Mouse (Mus musculus) midbrain, embryonic 15.5 days (tissue): ENCODE data around the gene Ccdc149. TPM values are rescaled to one million over a fixed set of nuclear protein-coding genes. Genes with fewer than 3 reads are reported as not detected.

ENCODE experiments used
- ATAC-seq: fragments of 200-750 bp; cut with Nextera tagmentation; replicated peaks from 2 replicates; pipeline ENCODE4 v1.8.0; 2017; ENCODE audit warnings: moderate TSS enrichment
- H3K27ac ChIP-seq: fragments of 300-500 bp; sonication (generic); 2 replicates; pipeline ENCODE4 v1.5.1; 2015; ENCODE audit warnings: mild to moderate bottlenecking, inconsistent platforms
- H3K27me3 ChIP-seq: fragments of 300-500 bp; sonication (generic); replicated peaks from 2 replicates; pipeline ENCODE4 v1.6.1; 2015; ENCODE audit warnings: inconsistent platforms
- H3K36me3 ChIP-seq: fragments of 300-500 bp; sonication (generic); replicated peaks from 2 replicates; pipeline ENCODE4 v1.6.1; 2015; ENCODE audit warnings: inconsistent platforms
- H3K4me1 ChIP-seq: fragments of 300-500 bp; sonication (generic); 2 replicates; pipeline ENCODE4 v1.6.1; 2015; ENCODE audit warnings: inconsistent platforms
- H3K4me2 ChIP-seq: fragments of 300-500 bp; sonication (generic); 2 replicates; pipeline ENCODE4 v1.6.1; 2015; ENCODE audit warnings: inconsistent platforms, mild to moderate bottlenecking, moderate library complexity
- H3K4me3 ChIP-seq: fragments of 300-500 bp; sonication (generic); 2 replicates; pipeline ENCODE4 v1.5.1; 2015; ENCODE audit warnings: mild to moderate bottlenecking, inconsistent platforms
- H3K9ac ChIP-seq: fragments of 300-500 bp; sonication (generic); 2 replicates; pipeline ENCODE4 v1.6.1; 2015; ENCODE audit warnings: mild to moderate bottlenecking, inconsistent platforms
- H3K9me3 ChIP-seq: fragments of 300-500 bp; sonication (generic); 2 replicates; pipeline ENCODE4 v1.6.1; 2016; ENCODE audit warnings: inconsistent platforms
- WGBS: fragments of 180-500 bp; shearing (Covaris S2); methylation state at CpG from one replicate; pipeline ENCODE4 v1.1.7; 2015; ENCODE audit warnings: mixed read lengths; 5-methylcytosine and 5-hydroxymethylcytosine counted together
- polyA plus RNA-seq: library from polyadenylated mRNA; unstranded; fragments of >200 nt; fragmentation: Nextera tagmentation; extraction: Ambion mirVana; gene quantifications from 2 replicates; pipeline ENCODE4 v1.2.1, GENCODE M21; 2015

Ccdc149 gene
- polyA plus RNA-seq, 1 experiment from 2014 or later, result 14.9 TPM

DNA sequence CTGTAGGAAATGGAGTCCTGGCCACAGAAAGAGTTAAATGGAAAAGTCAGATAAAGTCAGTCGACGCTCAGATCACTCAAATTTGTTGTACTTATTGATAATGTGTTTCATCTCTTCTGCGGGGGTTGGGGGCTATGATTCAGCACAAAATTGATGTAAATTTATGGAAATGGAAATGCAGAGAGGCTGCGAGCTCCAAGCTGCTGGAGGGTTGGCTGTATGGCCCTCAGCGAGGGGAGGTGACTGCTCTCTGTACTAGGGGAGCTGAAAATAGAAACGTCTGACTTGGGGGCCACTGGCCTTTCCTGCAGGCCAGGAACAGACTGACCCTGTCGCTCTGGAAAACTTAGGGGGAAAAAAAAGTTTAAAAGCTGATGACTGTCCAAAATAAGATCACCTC, 5.5 kb upstream of the Ccdc149 start:
- Histone ChIP-seq H3K36me3 (no peaks in the 10 kb centered on the region), H3K9me3 (no peaks in the 10 kb centered on the region), H3K9ac (peak overlapping the region; percentile 37), H3K27me3 (0 out of 2 replicates have a peak, but pooled peaks cover 6% of the 10 kb centered on the region), H3K27ac (peak overlapping the region; percentile 48), H3K4me1 (peaks cover 22% of the 10 kb centered on the region), H3K4me2 (peak overlapping the region; percentile 76), H3K4me3 (peak overlapping the region; percentile 41)
- ATAC-seq, result peak; percentile 55
- WGBS, result 6% methylated on average over 7 of the region's 7 CpGs

DNA sequence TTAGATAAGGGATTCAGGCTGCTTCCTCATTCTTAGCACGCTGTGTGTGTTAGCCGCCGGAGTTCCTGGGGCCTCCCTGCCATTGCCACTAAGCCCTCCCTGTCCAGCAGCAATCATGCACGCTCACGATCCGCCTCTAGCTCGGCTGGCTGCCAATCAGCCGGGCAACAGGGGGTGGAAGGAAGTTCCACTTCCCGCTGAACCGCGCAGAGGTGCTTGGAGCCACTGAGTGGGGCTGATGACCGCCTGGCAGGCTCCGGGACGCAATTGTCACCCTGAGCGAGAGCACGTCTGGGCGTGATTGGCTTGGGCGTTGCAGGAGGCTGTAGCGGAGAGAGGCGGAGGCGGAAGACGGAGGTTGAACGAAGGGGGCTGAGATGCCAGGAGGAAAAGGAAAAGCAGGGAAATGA, 5.0 kb upstream of the Ccdc149 start:
- Histone ChIP-seq H3K9me3 (no peaks in the 10 kb centered on the region), H3K4me1 (peaks cover 26% of the 10 kb centered on the region), H3K9ac (peak overlapping the region; percentile 37), H3K36me3 (no peaks in the 10 kb centered on the region), H3K4me3 (peak overlapping the region; percentile 41), H3K4me2 (peak overlapping the region; percentile 76), H3K27ac (peak overlapping the region; percentile 48), H3K27me3 (0 out of 2 replicates have a peak, but pooled peaks cover 6% of the 10 kb centered on the region)
- ATAC-seq, result peak; percentile 90
- under 1% methylated on average over 23 of the region's 23 CpGs for WGBS

DNA sequence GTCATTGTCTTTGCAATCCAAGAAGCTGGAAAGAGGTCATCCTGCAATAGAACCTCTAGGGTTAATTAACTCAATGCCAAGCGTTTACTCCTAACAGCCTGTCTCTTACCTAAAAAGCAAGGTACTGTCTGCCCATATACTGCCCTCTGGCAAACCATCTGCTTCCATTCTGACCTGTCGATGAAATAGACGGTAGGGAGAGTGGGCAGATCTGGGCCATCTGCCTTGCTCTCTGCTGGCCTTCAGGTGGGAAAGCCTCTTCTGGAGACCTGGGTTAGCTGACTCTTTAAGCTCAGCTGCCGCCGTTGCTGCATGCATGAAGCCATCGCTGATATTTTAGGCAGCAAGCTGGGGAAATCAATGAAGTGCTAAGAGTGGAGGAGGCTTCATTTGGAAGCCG, 2.7 kb upstream of the Ccdc149 start:
- Histone ChIP-seq H3K27ac (no peak overlapping the region), H3K4me1 (peaks cover 26% of the 10 kb centered on the region), H3K4me2 (no peak overlapping the region), H3K4me3 (no peak overlapping the region), H3K36me3 (no peaks in the 10 kb centered on the region), H3K9ac (no peak overlapping the region), H3K9me3 (no peaks in the 10 kb centered on the region), H3K27me3 (0 out of 2 replicates have a peak, but pooled peaks cover 6% of the 10 kb centered on the region)
- ATAC-seq, result no peak
- WGBS, result 85% methylated on average over 7 of the region's 7 CpGs

DNA sequence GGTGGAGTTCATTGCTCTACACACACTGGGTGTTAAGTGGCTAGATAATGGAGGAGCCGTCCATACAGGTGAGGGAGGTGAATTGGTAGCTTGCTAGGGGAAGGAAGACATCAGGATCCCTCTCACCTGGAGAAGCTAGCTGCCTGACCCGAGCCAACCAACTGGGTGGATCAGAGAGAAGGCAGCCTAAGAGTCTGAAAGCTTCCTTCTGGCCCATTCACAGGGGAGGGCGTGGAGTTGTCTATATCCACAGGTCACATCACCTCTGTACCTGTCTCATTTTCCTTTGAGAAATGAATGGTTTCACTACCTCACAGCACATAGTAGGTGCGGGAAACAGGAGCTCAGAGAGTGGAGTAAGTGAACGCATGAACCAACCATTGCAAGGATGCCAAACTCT, 770 bp downstream of the Ccdc149 start:
- Histone ChIP-seq H3K4me1 (peaks cover 8% of the 10 kb centered on the region), H3K4me2 (peak overlapping the region; percentile 85), H3K36me3 (no peaks in the 10 kb centered on the region), H3K9ac (peak overlapping the region; percentile 91; the same call in 1 of the 2 replicates), H3K9me3 (no peaks in the 10 kb centered on the region), H3K27me3 (0 out of 2 replicates have a peak, but pooled peaks cover 6% of the 10 kb centered on the region), H3K4me3 (peak overlapping the region; percentile 73), H3K27ac (peak overlapping the region; percentile 88)
- 53% methylated on average over 5 of the region's 5 CpGs for WGBS
- no peak; the same call in 1 of the 2 replicates for ATAC-seq

DNA sequence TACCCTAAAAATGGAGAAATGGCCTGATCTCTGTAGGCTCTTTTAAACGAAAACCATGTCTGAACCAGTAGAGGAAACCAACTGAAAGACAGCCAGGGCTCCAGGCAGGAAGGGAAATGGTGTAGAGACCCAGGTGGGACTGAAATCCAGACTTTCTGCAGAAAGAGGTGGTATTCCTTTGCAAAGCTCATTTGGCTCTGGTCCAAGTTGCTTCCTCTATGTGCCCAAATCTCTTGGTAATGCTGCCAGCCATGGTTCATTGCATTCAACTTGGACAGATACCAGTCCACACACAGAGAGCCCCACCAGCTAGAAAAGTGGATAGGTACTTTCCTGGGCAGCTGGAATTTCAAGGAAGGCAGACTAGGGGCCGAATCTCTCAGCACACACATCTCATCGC, 3.5 kb downstream of the Ccdc149 start:
- Histone ChIP-seq H3K4me1 (peaks cover 8% of the 10 kb centered on the region), H3K9me3 (peaks cover 6% of the 10 kb centered on the region), H3K27ac (no peak overlapping the region), H3K4me3 (no peak overlapping the region), H3K4me2 (no peak overlapping the region), H3K27me3 (0 out of 2 replicates have a peak, but pooled peaks cover 3% of the 10 kb centered on the region), H3K9ac (no peak overlapping the region), H3K36me3 (no peaks in the 10 kb centered on the region)
- ATAC-seq, result no peak
- WGBS, result 84% methylated on average over 3 of the region's 3 CpGs

DNA sequence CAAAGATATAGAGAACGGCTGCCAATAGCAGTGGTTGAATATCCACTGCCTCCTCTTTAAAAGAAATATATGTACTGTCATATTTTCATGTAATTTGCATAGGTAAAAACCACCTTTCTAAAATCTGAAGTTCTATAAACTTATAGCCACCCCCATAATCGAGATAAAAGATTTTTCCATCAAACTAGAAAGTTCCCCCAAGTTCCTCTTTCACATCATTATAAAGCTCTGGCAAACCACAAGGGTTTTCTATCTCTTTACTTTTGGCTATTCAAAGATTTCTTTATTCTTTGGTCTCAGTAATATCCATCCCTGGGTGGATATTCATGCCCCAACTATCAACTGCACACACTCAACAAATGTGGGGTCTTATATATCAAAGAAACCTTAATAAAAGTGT, 8.9 kb downstream of the Ccdc149 start:
- H3K9ac ChIP-seq, result no peak overlapping the region
- WGBS, result 85% methylated on average over 2 of the region's 2 CpGs
- no peak overlapping the region for H3K4me3 ChIP-seq
- H3K9me3 ChIP-seq, result peaks cover 6% of the 10 kb centered on the region
- H3K36me3 ChIP-seq, result no peaks in the 10 kb centered on the region
- H3K4me1 ChIP-seq, result no peaks in the 10 kb centered on the region
- no peak overlapping the region for H3K27ac ChIP-seq
- H3K4me2 ChIP-seq, result no peak overlapping the region
- no peaks in the 10 kb centered on the region for H3K27me3 ChIP-seq
- no peak for ATAC-seq

DNA sequence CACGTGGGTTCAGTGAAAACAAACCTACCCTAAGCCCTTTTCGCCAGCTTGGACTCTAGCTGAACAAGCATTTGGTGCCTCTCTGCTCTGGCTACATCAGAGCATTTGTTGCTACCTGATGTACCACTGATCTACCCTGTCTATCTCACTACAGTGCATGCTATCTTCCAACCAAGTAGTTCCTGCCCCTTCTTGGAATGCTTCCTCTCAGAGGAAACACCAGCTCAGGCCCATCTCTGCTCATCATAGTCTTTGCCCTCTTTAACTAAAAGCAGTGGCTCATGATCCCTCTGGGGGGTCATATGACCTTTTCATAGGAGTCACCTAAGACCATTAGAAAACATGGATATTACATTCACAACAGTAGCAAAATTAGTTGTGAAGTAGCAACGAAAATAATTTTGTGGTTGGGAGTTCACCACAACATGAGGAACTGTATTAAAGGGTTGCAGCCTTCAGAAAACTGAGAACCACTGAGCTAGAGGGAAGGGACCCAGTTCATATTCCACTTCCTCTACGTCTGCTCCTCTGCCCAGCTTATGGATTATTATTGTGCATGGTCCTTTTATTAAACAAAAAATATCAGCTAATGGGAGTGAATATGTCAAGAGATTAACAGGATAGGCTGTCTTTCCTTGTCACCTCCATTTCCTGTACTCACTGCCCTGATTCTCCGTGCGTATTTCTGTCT, 9.7 kb downstream of the Ccdc149 start:
- WGBS, result 77% methylated on average over 6 of the region's 6 CpGs
- no peak for ATAC-seq
- H3K27ac ChIP-seq, result no peak overlapping the region
- no peak overlapping the region for H3K4me2 ChIP-seq
- no peak overlapping the region for H3K4me3 ChIP-seq
- H3K27me3 ChIP-seq, result no peaks in the 10 kb centered on the region
- H3K4me1 ChIP-seq, result no peaks in the 10 kb centered on the region
- H3K9ac ChIP-seq, result no peak overlapping the region
- H3K9me3 ChIP-seq, result peaks cover 6% of the 10 kb centered on the region
- no peaks in the 10 kb centered on the region for H3K36me3 ChIP-seq

DNA sequence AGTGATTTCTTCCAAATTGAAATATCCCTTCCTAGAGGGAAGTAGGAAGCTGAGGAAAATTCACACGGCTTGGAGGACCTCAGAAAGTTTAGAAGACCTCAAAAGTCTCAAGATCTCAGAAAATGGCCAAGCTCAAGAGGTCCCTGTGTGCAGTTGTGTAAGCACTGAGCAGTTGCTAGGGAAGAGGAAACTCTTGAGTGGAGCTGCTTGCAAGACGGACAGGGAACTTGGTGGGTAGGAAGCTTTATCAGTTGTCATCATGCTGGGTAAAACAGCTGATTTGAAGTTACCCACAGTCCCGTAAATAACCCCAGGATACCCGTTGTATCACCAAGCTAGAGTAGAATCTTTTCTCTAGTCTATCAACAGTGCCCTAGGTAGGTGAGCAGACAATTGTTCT, 12.0 kb downstream of the Ccdc149 start:
- H3K4me2 ChIP-seq, result no peak overlapping the region
- 93% methylated on average over 4 of the region's 4 CpGs for WGBS
- no peak overlapping the region for H3K9ac ChIP-seq
- H3K4me3 ChIP-seq, result no peak overlapping the region
- H3K9me3 ChIP-seq, result no peaks in the 10 kb centered on the region
- no peak for ATAC-seq
- no peaks in the 10 kb centered on the region for H3K27me3 ChIP-seq
- H3K27ac ChIP-seq, result no peak overlapping the region
- no peaks in the 10 kb centered on the region for H3K36me3 ChIP-seq
- H3K4me1 ChIP-seq, result no peaks in the 10 kb centered on the region

DNA sequence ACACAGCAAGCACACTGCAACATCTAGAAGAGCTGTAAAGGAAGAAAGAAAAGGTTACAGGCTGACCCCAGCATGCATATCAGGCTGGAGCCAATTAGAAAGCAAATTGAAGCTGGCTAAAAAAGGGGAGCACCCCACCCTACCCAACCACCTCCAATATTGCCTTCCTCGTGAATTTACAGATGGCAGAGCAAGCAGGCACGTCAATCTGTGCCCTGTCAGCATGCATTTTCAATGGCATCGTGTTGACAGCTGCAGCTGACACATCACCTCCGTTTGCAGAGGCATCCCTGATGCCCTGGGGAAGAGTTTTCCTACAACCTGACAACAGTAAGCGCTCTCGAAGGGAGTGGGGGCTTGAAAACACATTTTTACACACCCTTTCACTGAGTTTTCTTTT, 14.2 kb downstream of the Ccdc149 start:
- H3K9me3 ChIP-seq, result no peaks in the 10 kb centered on the region
- H3K4me1 ChIP-seq, result no peaks in the 10 kb centered on the region
- no peaks in the 10 kb centered on the region for H3K27me3 ChIP-seq
- H3K36me3 ChIP-seq, result no peaks in the 10 kb centered on the region
- no peak overlapping the region for H3K4me2 ChIP-seq
- WGBS, result 63% methylated on average over 6 of the region's 6 CpGs
- ATAC-seq, result no peak
- no peak overlapping the region for H3K27ac ChIP-seq
- no peak overlapping the region for H3K9ac ChIP-seq
- no peak overlapping the region for H3K4me3 ChIP-seq

DNA sequence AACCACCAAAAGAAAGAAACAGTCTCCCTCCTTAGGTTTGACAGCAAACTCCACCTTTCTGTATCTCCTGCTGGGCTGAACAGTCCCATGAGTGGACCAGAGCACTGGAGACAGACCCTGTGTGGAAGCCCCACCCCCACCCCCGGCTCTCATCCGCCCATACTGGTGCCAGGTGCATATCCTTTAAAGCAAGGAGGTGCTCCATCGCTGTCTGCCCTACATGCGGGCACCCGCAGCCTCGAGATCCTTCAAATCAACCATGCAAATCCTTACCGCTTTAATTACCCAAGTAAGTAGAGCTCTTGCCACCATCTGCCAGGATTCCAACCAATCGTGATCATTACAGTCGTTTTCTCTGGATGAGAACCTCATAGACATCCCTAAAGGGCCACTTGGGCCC, 20.5 kb downstream of the Ccdc149 start:
- H3K4me3 ChIP-seq, result no peak overlapping the region
- no peaks in the 10 kb centered on the region for H3K27me3 ChIP-seq
- 66% methylated on average over 9 of the region's 9 CpGs for WGBS
- ATAC-seq, result no peak
- H3K27ac ChIP-seq, result no peak overlapping the region
- 0 out of 2 replicates have a peak, but pooled peaks cover 3% of the 10 kb centered on the region for H3K4me1 ChIP-seq
- no peaks in the 10 kb centered on the region for H3K36me3 ChIP-seq
- H3K4me2 ChIP-seq, result no peak overlapping the region
- no peaks in the 10 kb centered on the region for H3K9me3 ChIP-seq
- H3K9ac ChIP-seq, result no peak overlapping the region

DNA sequence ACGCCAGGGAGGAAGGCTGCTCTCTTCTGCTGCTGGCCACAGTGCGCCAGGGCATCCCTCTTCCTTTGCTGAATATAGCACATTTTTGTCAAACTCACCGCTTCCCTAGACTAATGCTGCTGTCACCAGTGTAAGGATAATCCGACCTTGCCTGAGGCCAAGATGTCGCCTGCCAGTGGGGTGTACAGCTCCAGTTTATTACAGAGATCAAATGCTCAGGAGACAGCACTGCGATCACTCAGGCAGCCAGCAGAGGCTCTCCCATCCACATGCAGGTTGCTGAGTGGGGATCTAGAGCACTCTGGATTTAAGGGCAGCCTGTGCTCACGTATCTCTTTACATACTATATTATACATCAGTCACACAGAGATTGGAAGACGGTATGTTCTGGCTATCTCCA, 22.1 kb downstream of the Ccdc149 start:
- Histone ChIP-seq H3K36me3 (no peaks in the 10 kb centered on the region), H3K9ac (no peak overlapping the region), H3K4me1 (0 out of 2 replicates have a peak, but pooled peaks cover 3% of the 10 kb centered on the region), H3K27ac (0 out of 2 replicates have a peak overlapping the region, but pooled peaks have one; percentile 41), H3K4me2 (no peak overlapping the region), H3K27me3 (no peaks in the 10 kb centered on the region), H3K9me3 (no peaks in the 10 kb centered on the region), H3K4me3 (no peak overlapping the region)
- WGBS, result 58% methylated on average over 8 of the region's 8 CpGs
- ATAC-seq, result peak; percentile 76

DNA sequence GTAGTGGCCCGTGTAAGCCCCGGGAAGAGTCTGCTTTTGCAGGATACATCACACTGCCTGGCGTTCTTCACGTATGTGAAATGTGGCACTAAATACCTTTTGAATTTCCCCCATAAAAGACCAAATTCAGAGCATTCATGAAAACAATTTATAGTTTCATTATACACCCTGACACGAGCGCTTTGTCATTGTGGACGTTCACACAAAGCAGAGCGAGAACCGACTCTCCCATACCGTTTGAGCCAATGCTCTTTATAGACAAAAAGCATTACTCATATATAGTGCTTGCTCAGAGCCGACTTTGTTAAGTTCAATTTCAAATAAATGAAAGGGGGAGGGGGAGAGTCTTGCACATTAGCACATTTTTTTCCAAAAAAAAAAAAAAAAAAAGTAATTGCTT, 31.0 kb downstream of the Ccdc149 start:
- ATAC-seq, result no peak
- H3K4me3 ChIP-seq, result no peak overlapping the region
- H3K27ac ChIP-seq, result no peak overlapping the region
- no peak overlapping the region for H3K4me2 ChIP-seq
- no peak overlapping the region for H3K9ac ChIP-seq
- 71% methylated on average over 11 of the region's 11 CpGs for WGBS
- no peaks in the 10 kb centered on the region for H3K36me3 ChIP-seq
- no peaks in the 10 kb centered on the region for H3K27me3 ChIP-seq
- no peaks in the 10 kb centered on the region for H3K9me3 ChIP-seq
- H3K4me1 ChIP-seq, result no peaks in the 10 kb centered on the region

DNA sequence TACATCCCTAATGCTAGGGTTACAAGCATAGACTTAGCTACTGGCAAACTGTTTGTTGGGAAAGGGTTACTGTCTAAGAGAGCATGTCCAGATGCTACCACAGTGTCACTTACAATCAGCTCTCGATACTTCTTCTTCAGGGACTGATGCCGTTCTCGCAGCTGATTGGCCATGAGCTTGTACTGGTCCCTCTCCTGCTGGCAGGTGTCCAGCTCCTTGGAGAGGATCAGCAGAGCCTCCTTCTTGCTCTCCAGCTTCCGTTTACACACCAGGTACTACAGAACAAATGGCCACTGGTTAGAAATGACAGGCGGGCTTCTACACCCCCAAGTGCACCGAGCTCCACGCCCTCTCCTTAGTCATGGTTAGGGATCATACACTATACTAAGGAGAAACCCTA, 32.4 kb downstream of the Ccdc149 start:
- Histone ChIP-seq H3K27me3 (no peaks in the 10 kb centered on the region), H3K4me3 (no peak overlapping the region), H3K4me2 (no peak overlapping the region), H3K27ac (no peak overlapping the region), H3K36me3 (no peaks in the 10 kb centered on the region), H3K9ac (no peak overlapping the region), H3K9me3 (no peaks in the 10 kb centered on the region), H3K4me1 (no peaks in the 10 kb centered on the region)
- ATAC-seq, result no peak
- 88% methylated on average over 7 of the region's 7 CpGs for WGBS
